Mouse (Mus musculus) myocyte (in vitro differentiated cells): ENCODE results near the gene Myb.

Experiments
- POLR2A ChIP-seq: IDR thresholded peaks from one replicate; pipeline ENCODE4 v1.6.1; 2011; ENCODE audit warnings: low read depth, mild to moderate bottlenecking, control low read depth, moderate library complexity; ENCODE audit not compliant: insufficient read length
- USF1 ChIP-seq: IDR thresholded peaks from one replicate; pipeline ENCODE4 v1.6.1; 2011; ENCODE audit warnings: low read depth, mild to moderate bottlenecking, control low read depth, moderate library complexity

GRCm38 (mm10) chr10:21165411-21165810, 4.6 kb upstream of the Myb start:
- no peak for TF ChIP-seq POLR2A
- TF ChIP-seq USF1: no peak
